Mouse (Mus musculus) embryonic facial prominence, embryonic 13.5 days (tissue): ENCODE measurements around the gene Myh6. TPM values are rescaled to one million over a fixed set of nuclear protein-coding genes. Genes with fewer than 3 reads are reported as not detected.
"Not testable (repeated sequence)": the region's sequence is repeated elsewhere in the genome, so short reads cannot be mapped to it uniquely, and the experiment has no call there.

Source experiments
- ATAC-seq: fragments of 200-750 bp; cut with Nextera tagmentation; 2 replicates; pipeline ENCODE4 v1.8.0; 2017; ENCODE audit warnings: low read depth; ENCODE audit not compliant: insufficient number of reproducible peaks, insufficient read depth, low FRiP score, low TSS enrichment
- H3K27ac ChIP-seq: fragments of 300-500 bp; sonication (generic); 2 replicates; pipeline ENCODE4 v1.5.1; 2015; ENCODE audit warnings: moderate library complexity, mild to moderate bottlenecking, inconsistent platforms
- H3K27me3 ChIP-seq: fragments of 300-500 bp; sonication (generic); 2 replicates; pipeline ENCODE4 v1.6.1; 2015; ENCODE audit warnings: mild to moderate bottlenecking, inconsistent platforms
- H3K36me3 ChIP-seq: fragments of 300-500 bp; sonication (generic); 2 replicates; pipeline ENCODE4 v1.6.1; 2015; ENCODE audit warnings: mild to moderate bottlenecking, inconsistent platforms
- H3K4me1 ChIP-seq: fragments of 300-500 bp; sonication (generic); 2 replicates; pipeline ENCODE4 v1.6.1; 2015; ENCODE audit warnings: inconsistent platforms
- H3K4me2 ChIP-seq: fragments of 300-500 bp; sonication (generic); 2 replicates; pipeline ENCODE4 v1.6.1; 2015; ENCODE audit warnings: moderate library complexity, mild to moderate bottlenecking, inconsistent platforms
- H3K4me3 ChIP-seq: fragments of 300-500 bp; sonication (generic); 2 replicates; pipeline ENCODE4 v1.5.1; 2015; ENCODE audit warnings: mild to moderate bottlenecking, inconsistent platforms
- H3K9ac ChIP-seq: fragments of 300-500 bp; sonication (generic); 2 replicates; pipeline ENCODE4 v1.6.1; 2015; ENCODE audit warnings: mild to moderate bottlenecking, inconsistent platforms
- H3K9me3 ChIP-seq: fragments of 300-500 bp; sonication (generic); 2 replicates; pipeline ENCODE4 v1.6.1; 2016; ENCODE audit warnings: inconsistent platforms
- WGBS: fragments of 180-500 bp; shearing (Covaris S2); methylation state at CpG from one replicate; pipeline ENCODE4 v1.1.7; 2015; ENCODE audit warnings: mixed read lengths; 5-methylcytosine and 5-hydroxymethylcytosine counted together
- polyA plus RNA-seq: library from polyadenylated mRNA; unstranded; fragments of >200 nt; fragmentation: Nextera tagmentation; extraction: Ambion mirVana; gene quantifications from 2 replicates; pipeline ENCODE4 v1.2.1, GENCODE M21; 2015

Myh6 gene
- polyA plus RNA-seq, 1 experiment from 2014 or later: 0.74 TPM

DNA sequence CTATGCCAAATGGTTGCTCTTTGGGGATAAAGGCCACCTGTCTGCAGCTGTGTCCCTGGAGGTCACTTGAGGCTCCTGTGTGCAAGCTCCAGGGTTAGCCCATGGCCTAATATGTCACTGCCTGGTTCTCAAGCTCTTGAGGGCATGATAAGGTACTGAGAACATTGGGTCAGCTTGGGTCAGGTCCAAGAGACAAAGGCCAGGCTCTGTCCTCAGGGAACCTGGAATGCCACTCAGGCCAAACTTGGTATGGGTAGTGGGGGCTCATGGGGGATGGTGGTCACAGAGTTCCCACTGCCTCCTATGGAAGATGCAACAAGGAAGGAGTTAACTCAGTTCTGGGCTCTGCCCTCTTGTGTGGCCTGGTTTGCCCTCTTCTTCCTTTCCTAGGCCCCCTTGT is 1.6 kb upstream of the Myh6 start:
- Histone ChIP-seq H3K36me3 (no peaks in the 10 kb centered on the region), H3K4me2 (no peak overlapping the region), H3K4me3 (no peak overlapping the region), H3K27ac (no peak overlapping the region), H3K4me1 (no peaks in the 10 kb centered on the region), H3K27me3 (no peaks in the 10 kb centered on the region), H3K9me3 (no peaks in the 10 kb centered on the region), H3K9ac (no peak overlapping the region)
- ATAC-seq: no peak

GRCm38 (mm10) chr14:54967874-54968273 is 1.1 kb upstream of the Myh6 start:
- no peak overlapping the region for H3K9ac ChIP-seq
- H3K27ac ChIP-seq: no peak overlapping the region
- no peaks in the 10 kb centered on the region for H3K9me3 ChIP-seq
- H3K4me2 ChIP-seq: no peak overlapping the region
- H3K4me3 ChIP-seq: no peak overlapping the region
- no peaks in the 10 kb centered on the region for H3K4me1 ChIP-seq
- no peaks in the 10 kb centered on the region for H3K36me3 ChIP-seq
- H3K27me3 ChIP-seq: no peaks in the 10 kb centered on the region
- WGBS: 83% methylated on average over 3 of the region's 3 CpGs
- ATAC-seq: no peak

- H3K4me2 ChIP-seq: no peak overlapping the region
- H3K9me3 ChIP-seq: no peaks in the 10 kb centered on the region
- H3K27ac ChIP-seq: no peak overlapping the region
- H3K36me3 ChIP-seq: no peaks in the 10 kb centered on the region
- 59% methylated on average over 6 of the region's 6 CpGs for WGBS
- 0 out of 2 replicates have a peak, but pooled peaks cover 3% of the 10 kb centered on the region for H3K4me1 ChIP-seq
- H3K27me3 ChIP-seq: no peaks in the 10 kb centered on the region
- no peak for ATAC-seq
- no peak overlapping the region for H3K4me3 ChIP-seq
- H3K9ac ChIP-seq: no peak overlapping the region
Observed at GRCm38 (mm10) chr14:54965631-54966030, 1.1 kb downstream of the Myh6 start.

- ATAC-seq: no peak
- 77% methylated on average over 15 of the region's 15 CpGs for WGBS
- no peaks in the 10 kb centered on the region for H3K36me3 ChIP-seq
Observed at GRCm38 (mm10) chr14:54965044-54965443, 1.7 kb downstream of the Myh6 start.

DNA sequence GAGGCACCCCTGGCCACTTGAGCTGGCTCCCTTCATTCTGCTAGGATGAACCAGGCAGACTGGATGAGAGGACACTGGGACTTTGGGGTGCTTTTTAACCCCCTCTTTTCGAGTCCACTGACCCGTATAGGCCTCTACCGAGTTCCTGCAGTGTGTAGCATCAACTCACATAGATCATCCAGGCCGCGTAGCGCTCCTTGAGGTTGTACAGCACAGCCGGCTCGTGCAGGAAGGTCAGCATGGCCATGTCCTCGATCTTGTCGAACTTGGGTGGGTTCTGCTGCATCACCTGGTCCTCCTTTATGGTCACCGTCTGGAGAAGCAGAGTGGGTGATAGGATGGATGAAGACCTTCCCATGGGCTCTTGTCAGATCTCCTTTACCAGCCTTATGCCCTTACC is 3.0 kb downstream of the Myh6 start:
- H3K4me1 ChIP-seq: 0 out of 2 replicates have a peak, but pooled peaks cover 3% of the 10 kb centered on the region
- H3K9ac ChIP-seq: no peak overlapping the region
- ATAC-seq: no peak
- H3K27me3 ChIP-seq: no peaks in the 10 kb centered on the region
- H3K4me2 ChIP-seq: no peak overlapping the region
- WGBS: 92% methylated on average over 11 of the region's 11 CpGs
- H3K9me3 ChIP-seq: no peaks in the 10 kb centered on the region
- H3K27ac ChIP-seq: no peak overlapping the region
- H3K4me3 ChIP-seq: no peak overlapping the region
- H3K36me3 ChIP-seq: no peaks in the 10 kb centered on the region

More at GRCm38 (mm10) chr14:54965044-54965443, 1.7 kb downstream of the Myh6 start:
- Histone ChIP-seq H3K27me3 (no peaks in the 10 kb centered on the region), H3K4me2 (no peak overlapping the region), H3K27ac (no peak overlapping the region), H3K4me1 (0 out of 2 replicates have a peak, but pooled peaks cover 3% of the 10 kb centered on the region), H3K9me3 (no peaks in the 10 kb centered on the region), H3K4me3 (no peak overlapping the region), H3K9ac (no peak overlapping the region)

DNA sequence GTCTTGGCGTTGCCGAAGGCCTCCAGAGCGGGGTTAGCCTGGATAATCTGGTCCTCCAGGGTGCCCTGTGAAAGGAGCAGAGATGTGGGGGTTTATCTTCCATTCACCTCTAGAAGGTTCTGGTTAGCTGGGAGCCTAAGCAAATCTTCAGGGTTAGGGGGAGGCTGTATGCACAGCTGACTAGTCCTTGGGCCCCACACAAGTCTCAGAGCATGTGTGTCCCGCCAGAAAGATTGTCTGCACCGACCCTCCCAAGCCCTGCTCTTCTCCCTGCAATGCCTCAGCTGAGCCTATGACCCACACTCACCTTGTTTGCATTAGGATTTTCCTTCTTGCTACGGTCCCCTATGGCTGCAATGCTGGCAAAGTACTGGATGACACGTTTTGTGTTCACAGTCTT is 4.0 kb downstream of the Myh6 start:
- no peaks in the 10 kb centered on the region for H3K9me3 ChIP-seq
- no peaks in the 10 kb centered on the region for H3K36me3 ChIP-seq
- no peak overlapping the region for H3K4me3 ChIP-seq
- H3K27me3 ChIP-seq: no peaks in the 10 kb centered on the region
- H3K9ac ChIP-seq: no peak overlapping the region
- H3K27ac ChIP-seq: no peak overlapping the region
- ATAC-seq: no peak
- 0 out of 2 replicates have a peak, but pooled peaks cover 3% of the 10 kb centered on the region for H3K4me1 ChIP-seq
- WGBS: 80% methylated on average over 7 of the region's 7 CpGs
- H3K4me2 ChIP-seq: no peak overlapping the region

- Histone ChIP-seq H3K27ac (no peak overlapping the region), H3K36me3 (no peaks in the 10 kb centered on the region), H3K4me3 (no peak overlapping the region), H3K27me3 (no peaks in the 10 kb centered on the region), H3K9ac (no peak overlapping the region), H3K4me1 (0 out of 2 replicates have a peak, but pooled peaks cover 3% of the 10 kb centered on the region), H3K4me2 (no peak overlapping the region), H3K9me3 (no peaks in the 10 kb centered on the region)
- ATAC-seq: no peak
- 77% methylated on average over 5 of the region's 5 CpGs for WGBS
Observed at GRCm38 (mm10) chr14:54961487-54961886, 5.2 kb downstream of the Myh6 start.

DNA sequence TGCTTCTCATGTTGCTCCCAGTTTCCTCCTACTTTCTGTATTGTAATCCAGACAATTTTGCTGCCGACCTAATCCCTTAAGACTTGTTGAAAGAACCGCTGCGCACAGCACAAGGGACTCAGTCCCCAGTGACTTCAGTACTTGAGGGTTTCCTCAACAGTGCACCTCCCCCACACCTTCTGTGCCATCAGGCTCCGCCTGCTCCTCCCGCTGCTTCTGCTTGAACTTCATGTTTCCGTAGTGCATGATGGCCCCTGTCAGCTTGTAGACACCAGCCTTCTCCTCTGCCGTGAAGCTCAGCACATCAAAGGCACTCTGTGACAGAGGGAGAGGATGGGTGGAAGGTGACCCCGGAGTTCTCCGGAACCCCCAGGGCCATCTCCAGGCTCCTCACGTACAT is 6.0 kb downstream of the Myh6 start:
- no peaks in the 10 kb centered on the region for H3K27me3 ChIP-seq
- no peak overlapping the region for H3K9ac ChIP-seq
- WGBS: 68% methylated on average over 10 of the region's 10 CpGs
- no peak overlapping the region for H3K4me2 ChIP-seq
- no peaks in the 10 kb centered on the region for H3K9me3 ChIP-seq
- H3K36me3 ChIP-seq: no peaks in the 10 kb centered on the region
- ATAC-seq: no peak
- H3K4me3 ChIP-seq: no peak overlapping the region
- H3K27ac ChIP-seq: no peak overlapping the region
- H3K4me1 ChIP-seq: 0 out of 2 replicates have a peak, but pooled peaks cover 3% of the 10 kb centered on the region

DNA sequence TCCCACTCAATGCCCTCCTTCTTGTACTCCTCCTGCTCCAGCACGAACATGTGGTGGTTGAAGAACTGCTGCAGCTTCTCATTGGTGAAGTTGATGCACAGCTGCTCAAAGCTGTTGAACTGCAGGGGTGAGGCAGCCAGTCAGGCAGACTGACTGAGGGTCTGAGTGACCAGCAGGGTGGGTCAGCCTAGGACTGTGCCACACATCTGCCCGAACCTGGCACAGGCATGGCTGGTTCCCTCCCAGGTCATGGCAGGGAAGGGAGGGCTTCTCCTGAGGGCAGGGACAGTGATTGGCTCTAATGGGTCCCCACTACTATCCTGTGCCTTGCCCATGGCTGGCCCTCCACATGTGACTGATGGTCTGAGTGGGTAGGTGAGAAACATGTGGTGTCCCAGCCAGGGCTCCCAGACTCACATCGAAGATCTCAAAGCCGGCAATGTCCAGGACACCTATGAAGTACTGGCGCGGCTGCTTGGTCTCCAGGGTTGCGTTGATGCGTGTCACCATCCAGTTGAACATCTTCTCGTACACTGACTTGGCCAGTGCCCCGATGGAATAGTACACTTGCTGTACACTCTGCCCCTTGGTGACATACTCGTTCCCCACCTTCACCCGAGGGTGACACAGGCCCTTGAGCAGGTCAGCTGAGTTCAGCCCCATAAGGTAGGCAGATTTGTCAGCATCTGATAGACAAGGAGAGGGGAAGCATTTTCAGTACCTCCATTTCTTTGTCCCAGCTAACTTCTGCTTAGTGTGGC is 6.7 kb downstream of the Myh6 start:
- not testable (repeated sequence) for H3K9me3 ChIP-seq, ATAC-seq, H3K9ac ChIP-seq, H3K27ac ChIP-seq, H3K4me1 ChIP-seq, H3K4me3 ChIP-seq, H3K36me3 ChIP-seq, H3K27me3 ChIP-seq, H3K4me2 ChIP-seq
- WGBS: 88% methylated on average over 12 of the region's 12 CpGs

- ATAC-seq: no peak
- no peak overlapping the region for H3K4me3 ChIP-seq
- H3K4me1 ChIP-seq: 0 out of 2 replicates have a peak, but pooled peaks cover 3% of the 10 kb centered on the region
- H3K36me3 ChIP-seq: no peaks in the 10 kb centered on the region
- H3K27ac ChIP-seq: no peak overlapping the region
- H3K4me2 ChIP-seq: no peak overlapping the region
- WGBS: 98% methylated on average over 3 of the region's 3 CpGs
- H3K9me3 ChIP-seq: no peaks in the 10 kb centered on the region
- no peaks in the 10 kb centered on the region for H3K27me3 ChIP-seq
- H3K9ac ChIP-seq: no peak overlapping the region
Observed at GRCm38 (mm10) chr14:54959197-54959596, 7.5 kb downstream of the Myh6 start.

DNA sequence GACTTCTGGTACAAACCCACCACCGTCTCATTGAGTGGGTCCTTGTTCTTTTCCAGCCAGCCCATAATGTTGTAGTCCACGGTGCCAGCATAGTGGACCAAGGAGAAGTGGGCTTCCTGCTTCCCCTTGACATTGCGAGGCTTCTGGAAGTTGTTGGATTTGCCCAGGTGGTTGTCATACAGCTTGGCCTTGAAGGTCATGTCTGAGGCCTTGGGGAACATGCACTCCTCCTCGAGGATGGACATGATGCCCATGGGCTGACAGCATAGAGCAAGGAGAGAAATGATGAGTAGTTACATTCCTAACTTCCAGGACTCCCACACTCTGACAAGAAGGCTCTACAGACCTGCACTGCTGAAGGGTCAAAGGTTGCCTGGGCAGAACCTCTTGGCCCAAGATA is 8.2 kb downstream of the Myh6 start:
- Histone ChIP-seq H3K27ac (no peak overlapping the region), H3K4me3 (no peak overlapping the region), H3K4me1 (0 out of 2 replicates have a peak, but pooled peaks cover 3% of the 10 kb centered on the region), H3K9ac (no peak overlapping the region), H3K4me2 (no peak overlapping the region), H3K9me3 (no peaks in the 10 kb centered on the region), H3K36me3 (no peaks in the 10 kb centered on the region), H3K27me3 (no peaks in the 10 kb centered on the region)
- 75% methylated on average over 4 of the region's 4 CpGs for WGBS
- ATAC-seq: no peak

- Histone ChIP-seq H3K4me1 (0 out of 2 replicates have a peak, but pooled peaks cover 3% of the 10 kb centered on the region), H3K4me2 (no peak overlapping the region), H3K9me3 (no peaks in the 10 kb centered on the region), H3K9ac (no peak overlapping the region), H3K27ac (no peak overlapping the region), H3K36me3 (no peaks in the 10 kb centered on the region), H3K27me3 (no peaks in the 10 kb centered on the region), H3K4me3 (no peak overlapping the region)
- no peak for ATAC-seq
- WGBS: 81% methylated on average over 9 of the region's 9 CpGs
Observed at GRCm38 (mm10) chr14:54956533-54956932, 10.2 kb downstream of the Myh6 start.
